Mouse (Mus musculus) kidney, adult 18-20 months (tissue): ENCODE data around the gene Nol10.
A peak's percentile ranks its signal among the peaks of the same experiment; 100 is the strongest.

Experiments used
- DNase-seq: peaks from one replicate; pipeline ENCODE4 v3.0.0; 2021

Nol10 gene

DNA sequence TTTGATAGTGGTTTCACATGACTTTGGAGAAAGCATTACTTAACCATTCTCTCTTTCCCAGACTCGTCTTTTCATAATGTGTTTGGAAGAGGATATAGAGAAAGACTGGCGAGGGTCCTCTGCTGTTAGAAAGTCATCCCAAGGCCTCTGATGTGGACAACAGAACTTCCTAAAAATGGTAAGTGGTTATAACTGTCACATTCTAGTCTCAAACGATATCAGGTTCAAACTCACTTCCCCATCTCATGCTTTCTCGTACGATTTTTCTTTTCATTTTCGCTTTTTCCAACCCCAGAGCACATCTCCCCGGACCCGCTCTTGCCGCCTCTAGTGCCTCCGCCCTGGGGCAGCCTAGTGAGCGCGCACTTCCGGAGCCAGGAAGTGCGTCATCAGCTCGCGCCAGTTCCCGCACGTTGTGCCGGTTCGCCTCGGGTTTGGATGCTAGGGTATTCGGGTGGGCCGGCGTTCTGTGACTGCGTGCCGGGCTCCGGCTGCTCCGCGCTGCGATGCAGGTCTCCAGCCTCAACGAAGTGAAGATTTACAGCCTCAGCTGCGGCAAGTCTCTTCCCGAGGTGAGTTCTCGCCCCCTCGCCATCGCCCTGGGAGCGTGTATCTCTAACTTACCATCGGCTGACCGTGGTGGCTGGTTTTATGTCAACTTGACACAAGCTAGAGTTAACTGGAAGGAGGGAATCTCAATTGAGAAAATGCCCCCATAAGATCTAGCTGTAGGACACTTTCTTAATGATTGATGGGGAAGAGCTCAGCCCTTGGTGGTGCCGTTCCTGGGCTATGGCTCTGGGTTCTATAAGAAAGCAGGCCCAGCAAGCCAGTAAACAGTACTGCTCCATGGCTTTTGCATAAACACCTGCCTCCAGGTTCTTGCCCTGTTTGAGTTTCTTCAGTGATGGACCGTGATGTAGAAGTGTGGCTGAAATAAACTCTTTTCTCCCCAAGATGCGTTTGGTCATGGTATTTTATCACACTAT, at the start of gene Nol10:
Gene Nol10 (plus strand): TSS at position 411 of the 989 bp plus-strand sequence.
- peak; percentile 90 for DNase-seq

DNA sequence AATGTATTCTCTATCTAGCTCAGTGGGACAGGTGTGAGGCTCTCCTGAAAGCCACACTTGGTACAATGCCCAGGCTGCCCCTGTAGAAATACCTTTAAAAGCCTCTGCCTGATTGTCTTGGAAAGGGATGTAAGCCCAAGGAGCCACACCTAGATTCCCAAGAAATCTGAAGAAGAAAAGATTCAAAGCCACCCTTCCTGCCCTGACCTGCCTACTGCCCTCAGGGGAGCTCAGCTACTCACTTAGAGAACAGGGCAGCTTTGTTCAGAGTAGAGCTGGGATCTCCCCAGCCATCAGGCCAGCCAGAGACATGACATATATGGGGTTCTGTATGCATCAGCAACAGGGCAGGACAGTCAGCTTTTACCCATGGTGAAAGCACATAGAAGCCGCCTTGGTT, 48.4 kb upstream of the Nol10 start:
- DNase-seq = no peak

DNA sequence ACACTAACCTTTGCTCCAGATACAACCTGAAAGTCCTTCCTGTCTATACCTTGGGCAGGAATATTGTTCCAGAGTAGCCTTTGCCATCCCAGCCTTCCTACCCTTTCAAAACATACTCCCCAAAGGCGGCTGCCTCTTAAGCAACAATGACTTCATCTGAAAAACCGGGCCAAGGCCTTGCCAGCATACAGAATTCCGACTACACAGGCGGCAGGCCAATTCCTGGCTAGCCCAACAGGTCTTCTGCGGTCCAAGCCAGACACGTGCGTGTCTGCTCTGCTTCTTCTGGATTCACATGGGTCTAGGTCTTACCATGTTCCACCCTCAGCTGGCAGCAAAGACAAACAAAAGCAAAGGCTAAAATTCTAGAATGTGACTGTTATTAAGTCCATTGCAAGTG, 42.8 kb upstream of the Nol10 start:
- DNase-seq = no peak

DNA sequence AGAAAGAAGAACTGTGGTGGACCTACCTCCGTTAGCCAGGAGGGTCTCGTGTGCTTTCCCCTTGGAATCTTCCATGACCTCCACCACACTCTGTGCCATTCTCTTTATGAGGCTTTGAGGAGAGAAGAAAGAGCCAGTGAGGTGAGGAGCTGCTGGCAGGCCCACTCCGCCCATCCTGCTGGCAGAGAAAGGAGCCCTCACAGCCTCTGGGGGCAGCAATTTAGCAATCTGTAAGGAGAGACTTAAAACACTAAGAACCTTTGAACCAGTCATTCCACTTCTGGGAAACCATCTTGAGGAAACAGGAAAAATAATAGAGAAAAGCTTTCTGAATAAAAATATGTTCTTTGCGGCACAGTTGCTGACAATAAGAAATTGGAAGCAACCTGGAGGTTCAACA, 40.0 kb upstream of the Nol10 start:
- DNase-seq = no peak

DNA sequence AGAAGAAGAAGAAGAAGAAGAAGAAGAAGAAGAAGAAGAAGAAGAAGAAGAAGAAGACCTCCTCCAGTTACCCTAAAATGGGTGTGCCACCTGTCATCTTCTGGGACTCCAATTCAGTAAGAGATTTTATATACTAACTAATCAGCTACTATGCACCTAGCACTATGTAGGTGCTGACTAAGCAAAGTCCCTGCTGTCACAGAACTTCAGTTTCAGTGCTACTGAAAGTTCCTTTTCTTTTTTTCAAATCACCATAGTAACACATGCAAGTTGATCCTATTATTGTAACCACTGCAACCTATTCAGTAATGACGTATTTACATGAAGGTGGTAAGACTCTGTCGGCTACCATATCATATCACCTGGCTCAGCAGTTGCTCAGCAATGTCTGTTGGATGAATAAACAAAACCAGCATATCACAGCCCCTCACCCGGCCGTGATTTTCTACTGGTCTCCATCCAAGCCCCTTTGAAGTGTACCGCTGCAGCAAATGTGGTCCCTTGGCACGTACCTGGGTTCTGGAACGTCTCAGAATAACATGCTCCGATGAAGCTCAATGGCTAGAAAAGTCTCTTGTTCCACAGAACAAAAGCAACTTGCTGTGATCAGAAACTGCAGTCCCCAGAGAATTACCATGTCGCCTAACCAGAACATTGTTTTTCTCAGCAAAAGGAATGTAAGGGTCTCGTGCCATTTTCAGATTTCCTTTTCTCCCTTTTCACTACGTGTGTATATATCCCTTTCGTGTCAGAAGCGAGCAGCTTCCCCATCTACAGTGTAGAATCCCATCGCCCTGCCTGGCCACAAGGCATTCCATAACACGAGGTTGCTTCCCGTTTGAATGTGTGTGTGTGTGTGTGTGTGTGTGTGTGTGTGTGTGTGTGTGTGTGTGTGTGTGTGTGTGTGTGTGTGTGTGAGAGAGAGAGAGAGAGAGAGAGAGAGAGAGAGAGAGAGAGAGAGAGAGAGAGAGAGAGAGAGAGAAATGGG, 37.1 kb upstream of the Nol10 start:
- no peak for DNase-seq

DNA sequence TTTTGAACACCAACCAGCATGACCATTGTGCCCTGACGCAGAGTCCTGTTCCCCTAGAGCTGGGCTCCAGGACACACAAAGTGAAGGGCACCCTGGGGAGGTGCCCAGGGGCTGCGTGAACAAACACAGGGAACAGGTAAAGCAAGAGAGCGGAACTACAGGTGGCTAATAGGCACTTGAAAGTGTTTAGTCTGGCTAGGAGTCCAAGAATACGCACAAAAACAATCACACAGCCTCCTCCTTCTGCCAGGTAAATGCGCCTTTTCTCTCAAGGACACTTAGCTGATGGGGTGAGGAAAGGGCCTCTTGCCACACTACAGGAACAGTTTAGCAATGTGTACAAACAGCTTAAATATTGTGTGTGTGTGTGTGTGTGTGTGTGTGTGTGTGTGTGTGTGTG, 32.2 kb upstream of the Nol10 start:
- DNase-seq = no peak

DNA sequence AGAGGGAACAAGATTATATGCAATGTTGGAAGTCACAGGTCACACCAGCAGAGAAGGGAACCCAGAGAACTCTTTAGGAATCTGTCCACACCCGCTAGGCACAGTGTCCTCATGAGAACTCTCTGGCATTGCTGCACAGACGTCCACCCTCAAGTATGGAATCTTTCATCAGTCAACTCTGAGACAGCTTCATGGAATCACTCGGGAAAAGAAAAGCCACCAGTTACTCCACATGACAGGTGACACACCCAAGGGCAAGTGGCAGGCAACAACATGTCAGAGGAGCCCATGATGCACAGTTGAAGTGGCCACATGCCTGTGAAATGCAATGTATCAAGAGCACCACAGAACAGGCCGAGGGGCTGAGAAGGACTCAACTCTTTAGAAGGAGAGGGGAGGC, 30.3 kb upstream of the Nol10 start:
- no peak for DNase-seq

DNA sequence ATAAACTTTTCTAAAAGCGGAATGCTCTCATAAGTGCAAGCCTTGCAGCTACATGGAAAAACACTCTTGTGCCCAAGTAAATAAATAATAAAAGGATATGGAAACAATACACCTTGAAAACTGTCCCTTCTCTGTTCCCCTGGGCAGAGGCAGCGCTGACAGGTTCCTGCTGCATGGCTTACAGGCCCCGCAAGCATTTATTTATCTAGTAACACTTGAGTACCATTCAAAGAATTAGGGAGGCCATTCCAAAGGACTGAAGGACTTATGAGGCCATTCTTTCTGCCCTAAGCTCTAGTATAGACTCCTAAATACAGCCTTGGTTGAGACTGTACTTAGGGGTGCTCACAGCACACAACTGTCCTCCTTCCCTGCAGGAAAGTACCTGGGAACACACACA, 29.8 kb upstream of the Nol10 start:
- DNase-seq = no peak

DNA sequence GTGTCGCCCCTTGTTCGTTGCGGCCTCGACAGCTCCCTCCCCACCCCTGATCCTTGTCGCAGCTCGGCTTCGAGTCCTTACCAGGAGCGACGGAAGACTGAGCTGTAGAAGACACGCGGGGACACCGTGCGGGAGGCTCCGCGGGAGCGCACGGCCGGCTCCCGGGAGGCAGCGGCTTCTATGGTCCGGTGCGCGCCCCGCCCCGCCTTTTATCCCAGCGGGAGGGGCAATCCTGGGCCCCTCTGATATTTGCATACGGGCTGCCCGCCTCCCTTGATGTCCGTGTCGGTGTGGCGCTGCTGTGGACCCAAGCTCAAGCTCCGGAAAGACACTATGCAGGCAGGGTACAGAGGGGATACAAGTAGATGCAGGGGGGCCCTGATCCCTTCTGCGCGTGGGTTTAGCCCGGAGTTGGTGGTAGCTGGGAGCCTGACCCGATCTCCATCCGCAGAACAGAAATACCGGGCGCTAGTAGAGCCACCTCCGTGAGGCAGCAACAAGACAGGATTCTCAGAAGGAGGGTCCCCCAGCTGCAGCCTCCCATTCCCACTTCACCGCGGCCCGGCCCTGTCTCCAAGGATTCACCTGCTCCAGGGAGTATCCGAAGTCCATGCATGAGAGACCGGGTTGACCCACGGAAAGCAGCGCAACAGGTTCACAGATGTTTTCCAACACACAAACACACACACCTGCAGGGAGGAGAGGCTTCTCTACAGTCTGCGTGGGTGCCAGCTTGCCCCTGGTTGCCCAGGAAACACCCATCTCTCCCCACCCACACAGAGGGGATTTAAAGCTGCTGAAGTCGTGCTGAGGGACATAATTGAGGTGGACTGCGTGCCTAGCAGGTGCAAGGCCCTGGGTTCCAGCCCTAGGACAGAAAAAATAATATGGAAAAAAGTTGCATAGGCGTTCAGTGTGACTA, 23.4 kb upstream of the Nol10 start:
- peak; percentile 67 for DNase-seq

DNA sequence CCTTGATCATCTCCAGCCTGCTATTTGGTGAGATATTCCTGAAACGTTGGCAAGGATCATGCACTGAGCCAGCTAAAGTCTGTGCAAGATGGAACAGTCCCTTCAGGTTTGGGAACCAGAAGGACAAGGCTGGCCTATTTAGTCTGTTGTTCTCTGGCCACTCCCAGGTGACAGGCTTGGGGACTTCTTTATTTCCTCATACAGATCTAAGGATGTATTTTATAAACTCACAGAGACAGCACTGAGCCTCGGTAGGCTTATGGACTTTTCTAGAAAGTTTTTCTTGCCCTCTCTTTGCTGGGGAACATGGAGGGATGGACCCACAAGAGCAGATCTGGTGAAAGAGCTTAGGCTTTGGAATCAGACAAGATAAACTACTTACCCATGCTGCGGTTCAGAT, 19.0 kb upstream of the Nol10 start, which contains the start of gene Atp6v1c2:
Gene Atp6v1c2 (minus strand): TSS at position 101 of the 400 bp plus-strand sequence.
- no peak for DNase-seq

DNA sequence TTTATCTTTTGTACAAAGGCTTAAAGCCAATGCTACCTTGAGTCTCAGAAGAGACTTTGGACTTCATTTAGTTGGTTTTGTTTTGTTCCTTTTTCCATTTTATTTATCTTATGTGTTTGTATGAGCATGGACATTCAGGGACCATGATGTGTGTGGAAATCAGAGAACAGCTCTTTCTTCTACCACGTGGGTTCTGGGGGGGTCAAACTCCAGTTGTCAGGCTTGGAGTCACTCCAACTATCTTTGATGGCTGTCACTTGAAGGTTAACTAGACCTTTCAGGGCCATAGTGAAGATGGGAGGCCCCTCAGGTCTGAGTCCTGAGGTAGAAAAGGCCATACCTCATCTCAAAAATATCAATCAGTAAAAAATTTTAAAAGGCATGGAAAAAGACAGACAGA, 14.8 kb upstream of the Nol10 start:
- DNase-seq = no peak

DNA sequence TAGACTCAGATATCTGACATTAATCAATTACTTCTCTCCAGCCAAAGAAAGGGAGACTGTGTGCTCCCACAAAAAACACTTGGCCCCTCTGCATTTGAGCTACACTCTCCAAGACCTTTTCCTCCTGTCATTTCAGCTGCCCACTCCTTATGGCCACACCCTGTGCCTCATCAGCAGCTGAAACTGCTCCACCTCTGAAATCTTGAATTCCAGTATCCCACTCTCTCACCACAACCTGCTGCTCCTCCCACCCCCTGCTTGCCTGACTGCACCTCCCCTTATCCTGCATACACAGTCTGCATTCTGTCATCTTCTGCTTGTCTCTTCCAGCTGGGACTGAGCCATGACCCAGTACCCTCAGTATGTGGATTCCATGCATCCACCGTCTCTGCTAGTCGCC, 9.9 kb upstream of the Nol10 start:
- no peak for DNase-seq

DNA sequence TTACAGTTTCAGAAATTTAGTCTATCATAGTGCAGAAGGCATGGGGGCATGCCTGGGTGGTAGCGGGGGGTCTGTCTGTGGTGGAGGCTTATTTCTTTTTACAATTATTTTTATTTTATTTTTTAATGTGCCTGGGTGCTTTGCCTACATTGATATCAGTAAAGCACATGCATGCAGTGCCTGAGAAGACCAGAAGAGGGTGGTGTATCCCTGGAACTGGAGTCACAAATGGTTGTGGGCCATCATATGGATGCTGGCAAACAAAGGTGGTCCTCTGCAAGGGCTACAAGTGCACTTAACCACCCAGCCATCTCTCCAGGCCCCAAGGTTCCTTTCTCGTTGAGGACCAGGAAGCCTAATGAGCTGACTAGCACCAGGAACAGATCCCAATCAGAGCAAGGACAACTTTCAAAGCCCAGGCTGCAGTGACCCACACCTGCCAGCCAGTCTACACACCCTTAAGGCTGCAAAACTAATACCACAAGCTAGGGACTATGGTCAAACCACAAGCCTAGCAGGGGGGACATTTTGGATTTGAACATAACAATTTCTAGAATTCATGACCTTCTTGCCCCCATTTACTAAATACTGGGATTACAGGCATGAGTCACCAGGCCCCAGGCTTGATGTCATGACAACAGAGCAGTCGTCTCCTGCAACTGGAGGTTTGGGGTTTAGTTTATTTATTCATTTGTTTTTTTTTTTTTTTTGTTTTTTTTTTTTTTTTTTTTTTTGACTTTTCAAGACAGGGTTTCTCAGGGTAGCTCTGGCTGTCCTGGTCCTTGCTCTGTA, 8.9 kb upstream of the Nol10 start:
- DNase-seq = no peak

DNA sequence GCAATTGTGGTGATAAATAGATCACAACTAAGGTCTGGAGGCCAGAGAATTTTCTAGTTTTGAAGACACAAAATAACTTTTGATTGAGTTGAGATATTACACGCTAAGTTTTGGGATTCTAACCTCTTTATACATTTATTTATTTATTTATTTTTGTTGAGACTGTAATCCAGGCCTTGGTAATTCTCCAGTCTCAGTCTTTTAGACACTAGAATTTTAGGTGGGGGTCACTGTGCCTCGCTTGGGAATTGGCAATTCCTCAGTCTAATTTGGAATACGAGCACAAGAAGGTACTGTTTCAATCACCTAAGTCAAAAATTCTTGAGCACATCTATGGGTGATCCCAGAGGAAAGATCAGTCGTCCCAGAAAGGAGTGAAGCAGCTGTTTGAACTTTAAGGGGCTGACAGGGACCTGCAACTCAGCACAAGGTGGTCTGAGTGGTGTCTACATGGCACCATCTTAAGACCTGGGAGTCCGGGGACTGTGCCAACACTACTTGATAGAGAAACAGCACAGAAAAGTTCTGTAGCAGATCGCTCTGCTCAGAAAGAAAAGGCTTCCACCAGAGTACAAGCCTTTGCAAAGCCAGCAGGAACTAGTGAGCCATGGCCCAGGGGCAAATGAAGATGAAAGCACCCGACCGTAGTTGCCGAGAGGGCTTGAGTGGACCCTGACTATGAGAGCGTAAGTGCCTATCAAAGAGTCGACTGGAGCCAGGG, 771 bp upstream of the Nol10 start:
- peak; percentile 25 for DNase-seq

DNA sequence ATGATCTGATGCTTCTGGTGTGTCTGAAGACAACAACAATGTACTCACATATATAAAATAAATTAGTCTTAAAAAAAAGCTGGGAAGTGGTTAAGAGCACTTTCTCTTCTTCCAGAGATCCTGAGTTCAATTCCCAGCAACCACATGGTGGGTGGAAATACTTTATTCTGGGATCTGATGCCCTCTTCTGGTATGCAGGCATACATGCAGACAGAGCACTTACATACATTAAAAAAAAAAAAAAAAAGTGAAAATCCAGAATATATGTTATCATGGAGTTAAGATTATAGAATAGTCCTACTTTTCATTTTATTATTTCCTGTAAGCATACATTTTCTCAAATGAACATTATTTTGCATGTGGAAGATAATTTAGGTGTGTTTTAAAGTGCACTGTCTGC, 1.8 kb downstream of the Nol10 start:
- DNase-seq = no peak

DNA sequence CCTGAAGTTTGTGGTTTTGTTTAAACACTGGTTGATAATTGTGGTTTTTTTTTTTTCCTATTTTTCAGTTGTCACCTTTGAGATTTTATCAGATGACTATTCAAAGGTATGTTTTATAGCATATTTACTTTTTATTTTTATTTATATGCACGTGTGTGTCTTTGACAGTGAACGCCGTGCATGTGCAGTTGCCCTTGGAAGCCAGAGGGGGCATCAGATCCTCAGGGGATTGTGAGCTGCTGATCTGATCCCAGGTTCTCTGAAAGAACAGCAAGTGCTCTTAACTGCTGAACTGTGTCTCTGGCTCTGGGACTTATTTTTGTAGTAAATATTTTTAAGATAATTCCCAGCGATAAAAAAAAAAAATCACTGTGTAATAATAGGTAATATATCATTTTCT, 8.6 kb downstream of the Nol10 start:
- DNase-seq = no peak

DNA sequence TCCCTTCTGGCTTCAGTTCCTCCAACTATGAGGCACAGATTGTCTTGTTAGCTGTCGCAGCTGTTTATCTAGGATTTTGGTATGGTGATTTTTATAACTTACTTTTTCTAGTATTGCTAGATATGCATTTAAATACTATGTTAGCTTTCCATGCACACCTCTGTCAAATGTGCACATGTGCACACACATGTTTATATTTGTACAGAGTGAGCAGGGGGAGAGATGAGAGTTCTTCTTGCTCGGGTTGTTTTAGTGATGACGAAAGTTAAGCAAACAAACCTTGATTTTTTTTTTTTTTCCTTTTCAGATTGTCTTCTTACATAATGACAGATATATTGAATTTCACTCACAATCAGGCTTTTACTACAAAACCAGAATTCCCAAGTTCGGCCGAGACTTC, 9.5 kb downstream of the Nol10 start:
- no peak for DNase-seq

DNA sequence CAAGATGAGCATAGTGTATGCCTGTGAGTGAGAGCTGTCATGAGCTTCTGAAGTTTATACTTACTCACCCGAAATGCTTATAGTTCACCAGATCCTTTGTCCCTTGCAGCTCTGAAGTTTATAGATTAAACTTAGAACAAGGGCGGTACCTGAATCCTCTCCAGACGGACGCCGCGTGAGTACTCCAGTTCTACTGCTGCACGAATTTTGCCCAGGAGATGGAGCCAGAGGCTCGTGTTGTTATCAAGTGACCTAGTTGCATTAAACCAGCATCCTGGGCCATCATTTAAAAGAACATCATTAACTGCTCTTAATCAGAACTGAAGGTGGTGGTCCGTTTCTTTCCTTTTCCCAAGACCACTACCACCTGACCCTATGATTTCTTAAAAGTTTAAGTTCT, 10.7 kb downstream of the Nol10 start:
- DNase-seq = peak; percentile 79

DNA sequence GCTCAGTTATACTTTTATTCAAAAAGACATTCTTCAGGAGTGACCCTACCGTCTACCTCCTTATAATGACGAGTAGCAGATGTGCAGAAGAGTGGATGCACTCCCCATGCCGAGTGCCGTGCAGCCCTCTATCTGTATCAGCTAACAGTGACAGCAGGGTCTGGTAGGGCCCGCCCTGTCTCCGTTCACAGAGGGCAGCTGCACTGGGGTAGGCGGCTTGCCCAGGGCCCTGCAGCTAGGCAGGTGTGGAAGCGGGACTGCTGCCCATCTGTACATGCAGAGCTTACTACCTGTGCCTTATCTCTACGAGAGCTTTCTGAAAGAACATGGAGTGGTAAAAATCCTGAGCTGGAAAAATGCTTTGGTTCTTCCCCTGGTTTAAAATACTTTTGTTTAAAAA, 11.8 kb downstream of the Nol10 start:
- no peak for DNase-seq

DNA sequence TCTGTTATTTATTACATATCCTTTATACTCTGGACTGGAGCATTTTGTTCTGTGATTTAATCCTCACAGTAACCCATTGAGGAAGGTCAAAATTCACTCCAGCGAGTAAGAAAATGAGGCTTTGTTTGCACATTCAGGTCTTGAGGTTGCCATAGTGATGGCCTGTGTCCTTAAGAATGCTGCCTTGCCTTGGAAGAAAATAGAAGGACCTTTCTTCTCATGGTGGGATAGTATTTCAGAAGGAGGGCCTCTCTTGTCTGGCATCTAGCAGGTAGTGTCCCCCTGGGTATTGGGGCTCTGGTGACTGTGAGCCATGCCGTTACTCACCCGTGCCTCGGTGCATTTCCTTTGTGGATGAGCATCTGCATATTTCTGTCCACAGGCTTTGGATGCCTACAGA, 12.4 kb downstream of the Nol10 start:
- DNase-seq = no peak

DNA sequence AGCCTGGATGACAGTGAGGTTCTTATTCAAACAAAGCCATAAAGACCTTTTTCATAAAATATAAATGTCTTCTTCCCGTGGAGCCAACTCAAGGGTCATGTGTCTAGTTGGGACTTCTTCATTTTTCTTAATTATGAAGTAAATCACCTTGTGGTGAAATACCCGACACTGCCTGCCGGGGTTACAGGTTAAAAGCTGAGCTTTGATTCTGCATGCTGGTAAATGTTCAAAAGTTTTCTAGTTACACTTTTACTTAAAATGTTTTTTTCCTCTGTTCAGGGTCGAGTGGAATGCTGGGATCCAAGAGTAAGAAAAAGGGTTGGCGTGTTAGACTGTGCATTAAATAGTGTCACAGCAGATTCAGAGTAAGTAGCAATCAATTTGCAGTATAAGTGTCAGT, 14.1 kb downstream of the Nol10 start:
- peak; percentile 35 for DNase-seq
